Mouse (Mus musculus) stomach, postnatal 0 days (tissue): ENCODE results near the gene Aqr.

ENCODE experiments used
- CTCF ChIP-seq: IDR thresholded peaks from 2 replicates; pipeline ENCODE4 v1.5.1; 2016; ENCODE audit warnings: antibody characterized with exemption, low read depth, mild to moderate bottlenecking, moderate library complexity
- EP300 ChIP-seq: optimal IDR thresholded peaks from 2 replicates; pipeline ENCODE3; 2016; ENCODE audit warnings: antibody characterized with exemption

DNA sequence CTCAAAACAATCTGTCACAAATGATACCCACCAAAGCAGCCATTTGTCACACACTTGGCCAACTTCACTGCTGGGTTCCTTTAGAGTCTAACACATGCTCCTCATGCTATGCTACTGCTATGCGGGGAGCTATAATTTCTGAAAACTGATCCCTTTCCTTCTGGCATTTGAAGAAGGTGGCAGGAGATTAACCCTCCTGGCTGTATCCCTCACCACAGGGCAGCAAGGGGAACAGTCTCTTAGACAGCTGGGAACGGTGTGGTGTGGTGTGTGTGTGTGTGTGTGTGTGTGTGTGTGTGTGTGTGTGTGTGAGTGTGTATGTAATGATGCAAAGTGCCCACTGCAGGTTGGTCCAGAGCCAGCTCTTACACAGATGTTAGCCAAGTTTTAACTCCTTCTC, 51.0 kb downstream of the Aqr start:
- no peak for TF ChIP-seq CTCF
- TF ChIP-seq EP300 = no peak
